Mouse (Mus musculus): ENCODE measurements around the gene Hoxb7. TPM values are rescaled to one million over a fixed set of nuclear protein-coding genes. Genes with fewer than 3 reads are reported as not detected.

Hoxb7 gene
- polyA plus RNA-seq, 1 experiment from 2014 or later, result 2.2 TPM

- H3K4me3 ChIP-seq, result peak within 1 kb of the TSS; percentile 24
Measured at GRCm38 (mm10) chr11:96291681-96292564, 5.5 kb downstream of the Hoxb7 start, which contains the start of gene Hoxb6. TSS of gene Hoxb6 (plus strand) at chr11:96292476.

GRCm38 (mm10) chr11:96292565-96293301, 6.3 kb downstream of the Hoxb7 start:
- Histone ChIP-seq H3K27ac (no peak overlapping the region), H3K36me3 (no peaks in the 10 kb centered on the region), H3K4me1 (no peaks in the 10 kb centered on the region), H3K4me2 (replicated peaks) (peak overlapping the region; percentile 21), H3K9ac (peak overlapping the region; percentile 8; the same call in 1 of the 2 replicates), H3K9me3 (no peaks in the 10 kb centered on the region), H3K4me3 (peak overlapping the region; percentile 24), H3K27me3 (peaks cover 98% of the 10 kb centered on the region)
- no peak for ATAC-seq (ENCODE audit: low FRiP score, low read depth)
- 2% methylated on average over 12 of the region's 12 CpGs for WGBS

More at GRCm38 (mm10) chr11:96291681-96292564, 5.5 kb downstream of the Hoxb7 start, which contains the start of gene Hoxb6:
- Histone ChIP-seq H3K4me2 (replicated peaks) (peak within 1 kb of the TSS; percentile 21), H3K36me3 (no peaks in the 10 kb centered on the region), H3K9ac (peak within 1 kb of the TSS; percentile 8; the same call in 1 of the 2 replicates), H3K4me1 (0 out of 2 replicates have a peak, but pooled peaks cover under 1% of the 10 kb centered on the region), H3K27me3 (peaks cover 98% of the 10 kb centered on the region), H3K27ac (no peak within 1 kb of the TSS), H3K9me3 (no peaks in the 10 kb centered on the region)
- ATAC-seq (ENCODE audit: low FRiP score, low read depth), result no peak
- WGBS, result 5% methylated on average over 22 of the region's 22 CpGs

GRCm38 (mm10) chr11:96293302-96293921, 7.0 kb downstream of the Hoxb7 start:
- WGBS, result 2% methylated on average over 22 of the region's 22 CpGs
- no peak for ATAC-seq (ENCODE audit: low FRiP score, low read depth)

GRCm38 (mm10) chr11:96294245-96295091, 8.0 kb downstream of the Hoxb7 start:
- Histone ChIP-seq H3K27me3 (peaks cover 98% of the 10 kb centered on the region), H3K4me1 (peaks cover 7% of the 10 kb centered on the region), H3K9me3 (no peaks in the 10 kb centered on the region), H3K4me2 (replicated peaks) (peak overlapping the region; percentile 37), H3K4me3 (peak overlapping the region; percentile 24), H3K27ac (no peak overlapping the region), H3K9ac (no peak overlapping the region), H3K36me3 (no peaks in the 10 kb centered on the region)
- peak; percentile 24; the same call in 1 of the 2 replicates for ATAC-seq (ENCODE audit: low FRiP score, low read depth)
- WGBS, result under 1% methylated on average over 32 of the region's 32 CpGs

More at GRCm38 (mm10) chr11:96293302-96293921, 7.0 kb downstream of the Hoxb7 start:
- peak overlapping the region; percentile 21 for H3K4me2 ChIP-seq (replicated peaks)
- no peaks in the 10 kb centered on the region for H3K4me1 ChIP-seq
- H3K27me3 ChIP-seq, result peaks cover 98% of the 10 kb centered on the region
- H3K9me3 ChIP-seq, result no peaks in the 10 kb centered on the region
- no peak overlapping the region for H3K27ac ChIP-seq
- no peaks in the 10 kb centered on the region for H3K36me3 ChIP-seq
- H3K9ac ChIP-seq, result peak overlapping the region; percentile 8; the same call in 1 of the 2 replicates
- peak overlapping the region; percentile 24 for H3K4me3 ChIP-seq

GRCm38 (mm10) chr11:96295092-96295835, 8.8 kb downstream of the Hoxb7 start:
- Histone ChIP-seq H3K4me2 (replicated peaks) (peak overlapping the region; percentile 42), H3K27me3 (peaks cover 98% of the 10 kb centered on the region), H3K36me3 (no peaks in the 10 kb centered on the region), H3K4me1 (peaks cover 7% of the 10 kb centered on the region), H3K27ac (no peak overlapping the region), H3K4me3 (peak overlapping the region; percentile 24), H3K9ac (no peak overlapping the region), H3K9me3 (no peaks in the 10 kb centered on the region)
- ATAC-seq (ENCODE audit: low FRiP score, low read depth), result no peak
- WGBS, result under 1% methylated on average over 30 of the region's 30 CpGs

GRCm38 (mm10) chr11:96296997-96297396, 10.6 kb downstream of the Hoxb7 start:
- Histone ChIP-seq H3K9me3 (no peaks in the 10 kb centered on the region), H3K9ac (no peak overlapping the region)
- WGBS, result 9% methylated on average over 2 of the region's 2 CpGs

GRCm38 (mm10) chr11:96297428-96297827, 11.0 kb downstream of the Hoxb7 start:
- Histone ChIP-seq H3K4me3 (no peak overlapping the region), H3K4me1 (peaks cover 13% of the 10 kb centered on the region), H3K27me3 (peaks cover 100% of the 10 kb centered on the region), H3K27ac (no peak overlapping the region), H3K9ac (no peak overlapping the region), H3K36me3 (no peaks in the 10 kb centered on the region), H3K4me2 (replicated peaks) (no peak overlapping the region), H3K9me3 (no peaks in the 10 kb centered on the region)
- ATAC-seq (ENCODE audit: low FRiP score, low read depth), result no peak
- WGBS, result 8% methylated on average over 3 of the region's 3 CpGs

More at GRCm38 (mm10) chr11:96296997-96297396, 10.6 kb downstream of the Hoxb7 start:
- Histone ChIP-seq H3K27me3 (peaks cover 100% of the 10 kb centered on the region), H3K4me3 (no peak overlapping the region), H3K4me2 (replicated peaks) (no peak overlapping the region), H3K4me1 (peaks cover 13% of the 10 kb centered on the region), H3K36me3 (no peaks in the 10 kb centered on the region), H3K27ac (no peak overlapping the region)
- no peak for ATAC-seq (ENCODE audit: low FRiP score, low read depth)

- Histone ChIP-seq H3K4me2 (replicated peaks) (no peak overlapping the region), H3K4me3 (no peak overlapping the region), H3K27ac (no peak overlapping the region), H3K27me3 (peaks cover 100% of the 10 kb centered on the region), H3K4me1 (peaks cover 13% of the 10 kb centered on the region), H3K9me3 (no peaks in the 10 kb centered on the region), H3K36me3 (no peaks in the 10 kb centered on the region), H3K9ac (no peak overlapping the region)
- ATAC-seq (ENCODE audit: low FRiP score, low read depth), result no peak
- 5% methylated on average over 11 of the region's 11 CpGs for whole genome bisulfite sequencing
Measured at GRCm38 (mm10) chr11:96297968-96298635, 11.7 kb downstream of the Hoxb7 start.

GRCm38 (mm10) chr11:96298895-96299667, 12.7 kb downstream of the Hoxb7 start:
- Histone ChIP-seq H3K4me2 (replicated peaks) (peak overlapping the region; percentile 55), H3K9ac (0 out of 2 replicates have a peak overlapping the region, but pooled peaks have one; percentile 35)
- under 1% methylated on average over 65 of the region's 66 CpGs for WGBS

More at GRCm38 (mm10) chr11:96298895-96299667, 12.7 kb downstream of the Hoxb7 start:
- Histone ChIP-seq H3K9me3 (no peaks in the 10 kb centered on the region), H3K27me3 (peaks cover 100% of the 10 kb centered on the region), H3K4me3 (peak overlapping the region; percentile 30), H3K36me3 (no peaks in the 10 kb centered on the region), H3K4me1 (peaks cover 19% of the 10 kb centered on the region), H3K27ac (no peak overlapping the region)
- ATAC-seq (ENCODE audit: low FRiP score, low read depth), result no peak
